Comparison of ENCODE assay signal across 8 mouse cellular contexts in genomic region chr6:72598791-72599557, GRCm38 (mm10). TPM values are rescaled to one million over a fixed set of nuclear protein-coding genes. Genes with fewer than 3 reads are reported as not detected.
DNase-seq lines count a peak whose midpoint lies in the region; ATAC-seq and TF ChIP-seq lines count a peak whose summit lies in the region.

No protein-coding gene starts in this region.

- peak overlapping the region; percentile 61 for H3K4me2 ChIP-seq in forebrain, postnatal 0 days (ENCODE audit: low read depth)
- peak overlapping the region; percentile 86 for H3K4me2 ChIP-seq in intestine, embryonic 16.5 days (ENCODE audit: low read depth, low read length)
- H3K4me2 ChIP-seq in lung, embryonic 14.5 days, result peak overlapping the region; percentile 79
- H3K4me2 ChIP-seq in stomach, embryonic 15.5 days, result peak overlapping the region; percentile 65

- no peak for TF ChIP-seq CTCF in forebrain, postnatal 0 days (IDR thresholded peaks at IDR 0.05; ENCODE audit: low read depth)
- TF ChIP-seq CTCF in lung, embryonic 14.5 days (IDR thresholded peaks at IDR 0.05; ENCODE audit: low read depth), result no peak

- H3K36me3 ChIP-seq in forebrain, postnatal 0 days (ENCODE audit: insufficient read depth), result no peaks in the 10 kb centered on the region
- no peaks in the 10 kb centered on the region for H3K36me3 ChIP-seq in intestine, embryonic 16.5 days (ENCODE audit: control insufficient read depth, insufficient read depth, low read length)
- peaks cover 3% of the 10 kb centered on the region; the same call in 1 of the 2 replicates for H3K36me3 ChIP-seq in lung, embryonic 14.5 days (ENCODE audit: insufficient read depth)
- H3K36me3 ChIP-seq in stomach, embryonic 15.5 days, result 0 out of 2 replicates have a peak, but pooled peaks cover 5% of the 10 kb centered on the region

- H3K9me3 ChIP-seq in forebrain, postnatal 0 days (ENCODE audit: low read length), result no peaks in the 10 kb centered on the region
- no peaks in the 10 kb centered on the region for H3K9me3 ChIP-seq in intestine, embryonic 16.5 days (ENCODE audit: control insufficient read depth, low read length)
- no peaks in the 10 kb centered on the region for H3K9me3 ChIP-seq in lung, embryonic 14.5 days (ENCODE audit: low read depth, low read length)
- no peaks in the 10 kb centered on the region for H3K9me3 ChIP-seq in stomach, embryonic 15.5 days

- peak; percentile 40 to 42 for DNase-seq in left cerebral cortex, postnatal 14 days (ENCODE audit: low spot score in 2 of 2)
- no peak for DNase-seq in left cerebral cortex, adult 11 months (ENCODE audit: low spot score)
- DNase-seq in adrenal gland, postnatal 25 days, result peak; percentile 47
- DNase-seq in forebrain, postnatal 0 days, result no peak
- peak; percentile 86 for DNase-seq in lung, embryonic 14.5 days

- peak overlapping the region; percentile 54; the same call in 1 of the 2 replicates for H3K27ac ChIP-seq in forebrain, postnatal 0 days (ENCODE audit: low read depth, low read length)
- peak overlapping the region; percentile 79 for H3K27ac ChIP-seq in intestine, embryonic 16.5 days (ENCODE audit: low read length)
- H3K27ac ChIP-seq in lung, embryonic 14.5 days (ENCODE audit: low read depth), result peak overlapping the region; percentile 85
- peak overlapping the region; percentile 83 for H3K27ac ChIP-seq in stomach, embryonic 15.5 days

- peaks cover 6% of the 10 kb centered on the region for H3K4me1 ChIP-seq in forebrain, postnatal 0 days (ENCODE audit: insufficient read depth)
- peaks cover 21% of the 10 kb centered on the region for H3K4me1 ChIP-seq in intestine, embryonic 16.5 days (ENCODE audit: control insufficient read depth, insufficient read depth, low read length)
- H3K4me1 ChIP-seq in lung, embryonic 14.5 days (ENCODE audit: insufficient read depth), result 0 out of 2 replicates have a peak, but pooled peaks cover 10% of the 10 kb centered on the region
- peaks cover 6% of the 10 kb centered on the region for H3K4me1 ChIP-seq in stomach, embryonic 15.5 days

- 35% methylated on average over 12 of the region's 12 CpGs for WGBS in forebrain, postnatal 0 days
- 37% methylated on average over 12 of the region's 12 CpGs for WGBS in intestine, embryonic 16.5 days
- WGBS in lung, embryonic 14.5 days, result 35% methylated on average over 12 of the region's 12 CpGs
- 34% methylated on average over 12 of the region's 12 CpGs for WGBS in stomach, embryonic 15.5 days

- peak overlapping the region; percentile 56 for H3K9ac ChIP-seq in forebrain, postnatal 0 days
- H3K9ac ChIP-seq in intestine, embryonic 16.5 days (ENCODE audit: low read depth, low read length), result peak overlapping the region; percentile 73
- peak overlapping the region; percentile 64 for H3K9ac ChIP-seq in lung, embryonic 14.5 days
- peak overlapping the region; percentile 19; the same call in 1 of the 2 replicates for H3K9ac ChIP-seq in stomach, embryonic 15.5 days

- H3K27me3 ChIP-seq in forebrain, postnatal 0 days (ENCODE audit: insufficient read depth, low read length), result no peaks in the 10 kb centered on the region
- H3K27me3 ChIP-seq in intestine, embryonic 16.5 days (replicated peaks; ENCODE audit: control insufficient read depth, insufficient read depth, low read length), result no peaks in the 10 kb centered on the region
- no peaks in the 10 kb centered on the region for H3K27me3 ChIP-seq in lung, embryonic 14.5 days (ENCODE audit: insufficient read depth, low read length)
- no peaks in the 10 kb centered on the region for H3K27me3 ChIP-seq in stomach, embryonic 15.5 days (replicated peaks)

- H3K4me3 ChIP-seq in forebrain, postnatal 0 days (ENCODE audit: low read depth, low read length), result peak overlapping the region; percentile 55
- H3K4me3 ChIP-seq in intestine, embryonic 16.5 days (ENCODE audit: low read length), result peak overlapping the region; percentile 79
- H3K4me3 ChIP-seq in lung, embryonic 14.5 days (ENCODE audit: low read depth, low read length), result peak overlapping the region; percentile 65
- H3K4me3 ChIP-seq in stomach, embryonic 15.5 days (replicated peaks), result peak overlapping the region; percentile 71

- intact Hi-C loops in left cerebral cortex, postnatal 14 days (cut with DNase I), result no loop called here

- ATAC-seq in forebrain, postnatal 0 days, result peak; percentile 11
- ATAC-seq in intestine, embryonic 16.5 days, result peak; percentile 44
- peak; percentile 64 for ATAC-seq in lung, embryonic 14.5 days (ENCODE audit: insufficient read depth)
- 0 out of 2 replicates have a peak, but pooled peaks have one; percentile 3 for ATAC-seq in stomach, embryonic 15.5 days (ENCODE audit: insufficient read depth, low FRiP score, low read depth)
- no peak for ATAC-seq in CD4-positive, CD25-positive, alpha-beta regulatory T cell, adult 4 months

RNA-seq across cellular contexts. Expression of gene Retsat, which starts 0.7 kb away (rescaled TPM):
- 10 to 100 TPM; 41.6 to 43.8 TPM for total RNA-seq in left cerebral cortex, postnatal 14 days (2021)
- 309 and 334 TPM in 2 replicates for total RNA-seq in adrenal gland, postnatal 25 days (2021)
- 3.2 and 7.5 TPM in 2 replicates for total RNA-seq in forebrain, postnatal 0 days (2014; rRNA removed)
- 6.2 and 7.2 TPM in 2 replicates for polyA plus RNA-seq in forebrain, postnatal 0 days (2015; fragmentation: Nextera tagmentation; extraction: Ambion mirVana)
- 41.1 and 44.0 TPM in 2 replicates for polyA plus RNA-seq in intestine, embryonic 16.5 days (2015; fragmentation: Nextera tagmentation; extraction: Ambion mirVana)
- 17.2 and 18.4 TPM in 2 replicates for polyA plus RNA-seq in lung, embryonic 14.5 days (2014; fragmentation: Nextera tagmentation; extraction: Ambion mirVana)
- polyA plus RNA-seq in stomach, embryonic 15.5 days (2015; fragmentation: Nextera tagmentation; extraction: Ambion mirVana), result 21.5 and 22.3 TPM in 2 replicates
- 1 to 10 TPM; 5.3 to 5.7 TPM for polyA plus RNA-seq in CD4-positive, CD25-positive, alpha-beta regulatory T cell, adult 4 months (2017; shearing (Covaris generic))

RNA-seq across cellular contexts. Expression of gene Elmod3, which starts 0.8 kb away (rescaled TPM):
- total RNA-seq in left cerebral cortex, postnatal 14 days (2021), result 10 to 100 TPM; 15.9 to 17.3 TPM
- 23.3 and 24.4 TPM in 2 replicates for total RNA-seq in adrenal gland, postnatal 25 days (2021)
- 12.8 and 13.1 TPM in 2 replicates for total RNA-seq in forebrain, postnatal 0 days (2014; rRNA removed)
- polyA plus RNA-seq in forebrain, postnatal 0 days (2015; fragmentation: Nextera tagmentation; extraction: Ambion mirVana), result 16.5 and 18.3 TPM in 2 replicates
- 15.6 and 15.8 TPM in 2 replicates for polyA plus RNA-seq in intestine, embryonic 16.5 days (2015; fragmentation: Nextera tagmentation; extraction: Ambion mirVana)
- polyA plus RNA-seq in lung, embryonic 14.5 days (2014; fragmentation: Nextera tagmentation; extraction: Ambion mirVana), result 15.9 and 16.2 TPM in 2 replicates
- 13.7 and 15.9 TPM in 2 replicates for polyA plus RNA-seq in stomach, embryonic 15.5 days (2015; fragmentation: Nextera tagmentation; extraction: Ambion mirVana)
- polyA plus RNA-seq in CD4-positive, CD25-positive, alpha-beta regulatory T cell, adult 4 months (2017; shearing (Covaris generic)), result 10 to 100 TPM; 22.9 to 32.2 TPM

RNA-seq across cellular contexts. Expression of gene Tgoln1, which starts 17.8 kb away (rescaled TPM):
- 10 to 100 TPM; 64.0 to 67.5 TPM for total RNA-seq in left cerebral cortex, postnatal 14 days (2021)
- total RNA-seq in adrenal gland, postnatal 25 days (2021), result 176 and 187 TPM in 2 replicates
- total RNA-seq in forebrain, postnatal 0 days (2014; rRNA removed), result 24.3 and 30.9 TPM in 2 replicates
- polyA plus RNA-seq in forebrain, postnatal 0 days (2015; fragmentation: Nextera tagmentation; extraction: Ambion mirVana), result 22.0 and 29.0 TPM in 2 replicates
- 48.8 and 57.5 TPM in 2 replicates for polyA plus RNA-seq in intestine, embryonic 16.5 days (2015; fragmentation: Nextera tagmentation; extraction: Ambion mirVana)
- 40.4 and 43.2 TPM in 2 replicates for polyA plus RNA-seq in lung, embryonic 14.5 days (2014; fragmentation: Nextera tagmentation; extraction: Ambion mirVana)
- 34.0 and 38.4 TPM in 2 replicates for polyA plus RNA-seq in stomach, embryonic 15.5 days (2015; fragmentation: Nextera tagmentation; extraction: Ambion mirVana)
- polyA plus RNA-seq in CD4-positive, CD25-positive, alpha-beta regulatory T cell, adult 4 months (2017; shearing (Covaris generic)), result 100 to 1,000 TPM; 114 to 143 TPM

RNA-seq across cellular contexts. Expression of gene Capg, which starts 54.8 kb away (rescaled TPM):
- 1 to 10 TPM; 3.3 to 3.6 TPM for total RNA-seq in left cerebral cortex, postnatal 14 days (2021)
- total RNA-seq in adrenal gland, postnatal 25 days (2021), result 30.3 and 48.1 TPM in 2 replicates
- total RNA-seq in forebrain, postnatal 0 days (2014; rRNA removed), result 6.7 and 8.9 TPM in 2 replicates
- polyA plus RNA-seq in forebrain, postnatal 0 days (2015; fragmentation: Nextera tagmentation; extraction: Ambion mirVana), result 7.1 and 7.6 TPM in 2 replicates
- polyA plus RNA-seq in intestine, embryonic 16.5 days (2015; fragmentation: Nextera tagmentation; extraction: Ambion mirVana), result 33.1 and 35.2 TPM in 2 replicates
- polyA plus RNA-seq in lung, embryonic 14.5 days (2014; fragmentation: Nextera tagmentation; extraction: Ambion mirVana), result 40.5 and 45.9 TPM in 2 replicates
- polyA plus RNA-seq in stomach, embryonic 15.5 days (2015; fragmentation: Nextera tagmentation; extraction: Ambion mirVana), result 80.9 and 98.6 TPM in 2 replicates
- polyA plus RNA-seq in CD4-positive, CD25-positive, alpha-beta regulatory T cell, adult 4 months (2017; shearing (Covaris generic)), result 100 to 1,000 TPM; 547 to 812 TPM

Comparison
In these comparisons a context has a peak if more than half of its experiments do, and no peak if none do; other contexts are left out.
1. DNase-seq: peak in left cerebral cortex, postnatal 14 days (2 of 2), adrenal gland, postnatal 25 days (single experiment) and lung, embryonic 14.5 days (single experiment); none in left cerebral cortex, adult 11 months (single experiment) and forebrain, postnatal 0 days (single experiment).
2. H3K9ac ChIP-seq: peak in every context shown above with its lines; median percentile 73 in intestine, embryonic 16.5 days; 64 in lung, embryonic 14.5 days; 56 in forebrain, postnatal 0 days; 19 in stomach, embryonic 15.5 days.
3. Peak in every context shown above with its lines, with median percentiles within 50 percentile points of each other: H3K27ac ChIP-seq, H3K4me2 ChIP-seq and H3K4me3 ChIP-seq.